Mouse (Mus musculus) stomach, postnatal 0 days (tissue): ENCODE data around the gene Gcnt3.

Source experiments
- CTCF ChIP-seq: IDR thresholded peaks from 2 replicates; pipeline ENCODE4 v1.5.1; 2016; ENCODE audit warnings: antibody characterized with exemption, low read depth, mild to moderate bottlenecking, moderate library complexity
- EP300 ChIP-seq: optimal IDR thresholded peaks from 2 replicates; pipeline ENCODE3; 2016; ENCODE audit warnings: antibody characterized with exemption

DNA sequence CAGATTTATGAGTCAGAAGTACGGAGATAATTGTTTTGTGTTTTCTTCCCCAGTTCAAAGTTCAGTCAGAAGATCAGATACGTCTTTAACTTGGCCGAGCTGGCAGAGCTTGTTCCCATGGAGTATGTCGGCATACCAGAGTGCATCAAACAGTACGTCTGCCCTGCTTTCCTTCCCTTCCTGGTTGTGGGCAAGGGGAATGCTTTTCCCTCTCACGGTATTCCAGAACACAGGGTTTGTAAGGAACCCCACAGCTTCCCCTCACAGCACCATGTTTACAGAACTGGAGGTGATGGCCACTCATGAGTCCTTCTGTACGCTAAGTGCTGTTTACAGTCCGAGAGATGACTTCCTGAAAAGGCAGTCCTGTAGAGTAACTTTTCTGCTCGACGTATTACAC is 34.4 kb downstream of the Gcnt3 start:
- TF ChIP-seq CTCF, result no peak
- TF ChIP-seq EP300, result no peak
